In genomic region chr1:189006826-189007225, GRCm38 (mm10) we compare ENCODE assay signal across 8 mouse cellular contexts. TPM values are rescaled to one million over a fixed set of nuclear protein-coding genes. Genes with fewer than 3 reads are reported as not detected.
DNase-seq lines count a peak whose midpoint lies in the region; ATAC-seq and TF ChIP-seq lines count a peak whose summit lies in the region.

No protein-coding gene starts in this region.

- H3K27me3 ChIP-seq in kidney, embryonic 16.5 days (ENCODE audit: insufficient read depth, low read length), result no peaks in the 10 kb centered on the region
- H3K27me3 ChIP-seq in heart, embryonic 16.5 days (ENCODE audit: control insufficient read depth, insufficient read depth, low read length), result no peaks in the 10 kb centered on the region
- H3K27me3 ChIP-seq in lung, postnatal 0 days (replicated peaks; ENCODE audit: insufficient read depth, low read length), result no peaks in the 10 kb centered on the region

- WGBS in kidney, embryonic 16.5 days, result under 1% methylated on average over 7 of the region's 7 CpGs
- WGBS in heart, embryonic 16.5 days, result 1% methylated on average over 7 of the region's 7 CpGs
- WGBS in lung, postnatal 0 days, result under 1% methylated on average over 7 of the region's 7 CpGs

- no peak overlapping the region for H3K27ac ChIP-seq in kidney, embryonic 16.5 days (ENCODE audit: low read length)
- no peak overlapping the region for H3K27ac ChIP-seq in bone marrow macrophage, adult 2 months (ENCODE audit: insufficient read depth, low read depth, low read length)
- H3K27ac ChIP-seq in heart, embryonic 16.5 days (ENCODE audit: low read length), result no peak overlapping the region
- peak overlapping the region; percentile 83 for H3K27ac ChIP-seq in lung, postnatal 0 days (ENCODE audit: low read length)

- TF ChIP-seq EP300 in lung, postnatal 0 days (IDR thresholded peaks at IDR 0.05), result no peak

- H3K4me3 ChIP-seq in kidney, embryonic 16.5 days (ENCODE audit: low read length), result peak overlapping the region; percentile 99
- peak overlapping the region; percentile 79 for H3K4me3 ChIP-seq in bone marrow macrophage, adult 2 months (ENCODE audit: insufficient read depth, low read length)
- peak overlapping the region; percentile 96 for H3K4me3 ChIP-seq in heart, embryonic 16.5 days (ENCODE audit: low read length)
- peak overlapping the region; percentile 99 for H3K4me3 ChIP-seq in lung, postnatal 0 days (ENCODE audit: low read depth, low read length)

- ATAC-seq in kidney, embryonic 16.5 days (ENCODE audit: low FRiP score, low TSS enrichment), result 0 out of 2 replicates have a peak, but pooled peaks have one; percentile 5
- 0 out of 2 replicates have a peak, but pooled peaks have one; percentile 4 for ATAC-seq in heart, embryonic 16.5 days (replicated peaks; ENCODE audit: extremely low read depth, insufficient read depth, low FRiP score)
- ATAC-seq in lung, postnatal 0 days, result peak; percentile 34
- ATAC-seq in activated CD4-positive, CD25-positive, alpha-beta regulatory T cell, adult 4 months, result no peak

- peak overlapping the region; percentile 95 for H3K9ac ChIP-seq in kidney, embryonic 16.5 days (replicated peaks; ENCODE audit: low read length)
- peak overlapping the region; percentile 95 for H3K9ac ChIP-seq in heart, embryonic 16.5 days (ENCODE audit: low read length)
- H3K9ac ChIP-seq in lung, postnatal 0 days (replicated peaks; ENCODE audit: low read depth), result peak overlapping the region; percentile 90

- no peak for DNase-seq in kidney, postnatal 14 days
- DNase-seq in lung, postnatal 0 days (ENCODE audit: low spot score), result peak; percentile 65
- no peak for DNase-seq in layer of hippocampus, postnatal 25 days (ENCODE audit: extremely low spot score in 1 of 2, low spot score in 1 of 2)
- no peak for DNase-seq in spleen, adult 18-20 months

- peak overlapping the region; percentile 76 for H3K4me2 ChIP-seq in kidney, embryonic 16.5 days (replicated peaks; ENCODE audit: low read depth, low read length)
- peak overlapping the region; percentile 85 for H3K4me2 ChIP-seq in heart, embryonic 16.5 days (ENCODE audit: low read depth, low read length)
- peak overlapping the region; percentile 95 for H3K4me2 ChIP-seq in lung, postnatal 0 days (replicated peaks; ENCODE audit: low read depth, low read length)

- H3K9me3 ChIP-seq in kidney, embryonic 16.5 days (ENCODE audit: low read length), result no peaks in the 10 kb centered on the region
- H3K9me3 ChIP-seq in heart, embryonic 16.5 days (replicated peaks; ENCODE audit: control insufficient read depth, low read length), result no peaks in the 10 kb centered on the region
- H3K9me3 ChIP-seq in lung, postnatal 0 days (ENCODE audit: low read length), result no peaks in the 10 kb centered on the region

- TF ChIP-seq POLR2A in bone marrow macrophage, adult 2 months (IDR thresholded peaks at IDR 0.05; ENCODE audit: borderline replicate concordance, low read depth, low read length), result no peak

- 0 out of 2 replicates have a peak, but pooled peaks cover 3% of the 10 kb centered on the region for H3K36me3 ChIP-seq in kidney, embryonic 16.5 days (ENCODE audit: insufficient read depth, low read length)
- H3K36me3 ChIP-seq in heart, embryonic 16.5 days (ENCODE audit: control insufficient read depth, insufficient read depth), result no peaks in the 10 kb centered on the region
- H3K36me3 ChIP-seq in lung, postnatal 0 days (ENCODE audit: insufficient read depth, low read length), result no peaks in the 10 kb centered on the region

- peaks cover 14% of the 10 kb centered on the region for H3K4me1 ChIP-seq in kidney, embryonic 16.5 days (ENCODE audit: insufficient read depth, low read length)
- H3K4me1 ChIP-seq in bone marrow macrophage, adult 2 months (ENCODE audit: control insufficient read depth, insufficient read depth, low read length), result peaks cover 12% of the 10 kb centered on the region
- H3K4me1 ChIP-seq in heart, embryonic 16.5 days (ENCODE audit: control insufficient read depth, insufficient read depth, low read length), result peaks cover 10% of the 10 kb centered on the region
- peaks cover 15% of the 10 kb centered on the region; the same call in 1 of the 2 replicates for H3K4me1 ChIP-seq in lung, postnatal 0 days (ENCODE audit: insufficient read depth, low read depth, low read length)

- no peak for TF ChIP-seq CTCF in bone marrow macrophage, adult 2 months (IDR thresholded peaks at IDR 0.05; ENCODE audit: low read depth, low read length)
- TF ChIP-seq CTCF in lung, postnatal 0 days (IDR thresholded peaks at IDR 0.05), result no peak

RNA-seq across cellular contexts. Expression of gene Kctd3, which starts 0.8 kb away (rescaled TPM):
- 26.9 and 28.4 TPM in 2 replicates for polyA plus RNA-seq in kidney, embryonic 16.5 days (2015; fragmentation: Nextera tagmentation; extraction: Ambion mirVana)
- polyA plus RNA-seq in bone marrow macrophage, adult 2 months (2012; ENCODE audit: insufficient read depth, insufficient read length, missing spikeins), result 10.4 and 12.9 TPM in 2 replicates
- polyA plus RNA-seq in heart, embryonic 16.5 days (2015; fragmentation: Nextera tagmentation; extraction: Ambion mirVana), result 19.1 and 23.0 TPM in 2 replicates
- 19.3 and 22.5 TPM in 2 replicates for polyA plus RNA-seq in lung, postnatal 0 days (2015; fragmentation: Nextera tagmentation; extraction: Ambion mirVana)
- 10 to 100 TPM; 90.2 to 99.9 TPM for total RNA-seq in layer of hippocampus, postnatal 25 days (2021)
- polyA plus RNA-seq in activated CD4-positive, CD25-positive, alpha-beta regulatory T cell, adult 4 months (2017; shearing (Covaris generic)), result 1 to 10 TPM; 5.4 to 8.1 TPM
